Mouse (Mus musculus) heart, embryonic 13.5 days (tissue): ENCODE measurements around the gene Morn1. TPM values are rescaled to one million over a fixed set of nuclear protein-coding genes. Genes with fewer than 3 reads are reported as not detected.

ENCODE experiments used
- ATAC-seq: fragments of 200-750 bp; cut with Nextera tagmentation; 2 replicates; pipeline ENCODE4 v1.8.0; 2017; ENCODE audit warnings: moderate TSS enrichment; ENCODE audit not compliant: insufficient number of reproducible peaks, low FRiP score, low TSS enrichment; ENCODE audit errors: extremely low read depth
- H3K27ac ChIP-seq: fragments of 300-500 bp; sonication (generic); replicated peaks from 2 replicates; pipeline ENCODE4 v1.5.1; 2015; ENCODE audit warnings: moderate library complexity, mild to moderate bottlenecking, inconsistent platforms
- H3K27me3 ChIP-seq: fragments of 300-500 bp; sonication (generic); replicated peaks from 2 replicates; pipeline ENCODE4 v1.6.1; 2015; ENCODE audit warnings: mild to moderate bottlenecking, inconsistent platforms
- H3K36me3 ChIP-seq: fragments of 300-500 bp; sonication (generic); 2 replicates; pipeline ENCODE4 v1.6.1; 2015; ENCODE audit warnings: mild to moderate bottlenecking, inconsistent platforms
- H3K4me1 ChIP-seq: fragments of 300-500 bp; sonication (generic); 2 replicates; pipeline ENCODE4 v1.6.1; 2015; ENCODE audit warnings: inconsistent platforms
- H3K4me2 ChIP-seq: fragments of 300-500 bp; sonication (generic); 2 replicates; pipeline ENCODE4 v1.6.1; 2015; ENCODE audit warnings: inconsistent platforms, mild to moderate bottlenecking, moderate library complexity
- H3K4me3 ChIP-seq: fragments of 300-500 bp; sonication (generic); 2 replicates; pipeline ENCODE4 v1.5.1; 2015; ENCODE audit warnings: moderate library complexity, mild to moderate bottlenecking, inconsistent platforms
- H3K9ac ChIP-seq: fragments of 300-500 bp; sonication (generic); 2 replicates; pipeline ENCODE4 v1.6.1; 2015; ENCODE audit warnings: inconsistent platforms, mild to moderate bottlenecking, moderate library complexity
- H3K9me3 ChIP-seq: fragments of 300-500 bp; sonication (generic); 2 replicates; pipeline ENCODE4 v1.6.1; 2016; ENCODE audit warnings: inconsistent platforms
- WGBS: fragments of 180-500 bp; shearing (Covaris S2); methylation state at CpG from one replicate; pipeline ENCODE4 v1.1.7; 2015; ENCODE audit warnings: mixed read lengths; 5-methylcytosine and 5-hydroxymethylcytosine counted together
- polyA plus RNA-seq: library from polyadenylated mRNA; unstranded; fragments of >200 nt; fragmentation: Nextera tagmentation; extraction: Ambion mirVana; gene quantifications from 2 replicates; pipeline ENCODE4 v1.2.1, GENCODE M21; 2015

Morn1 gene
- polyA plus RNA-seq, 1 experiment from 2014 or later = 2.1 TPM

DNA sequence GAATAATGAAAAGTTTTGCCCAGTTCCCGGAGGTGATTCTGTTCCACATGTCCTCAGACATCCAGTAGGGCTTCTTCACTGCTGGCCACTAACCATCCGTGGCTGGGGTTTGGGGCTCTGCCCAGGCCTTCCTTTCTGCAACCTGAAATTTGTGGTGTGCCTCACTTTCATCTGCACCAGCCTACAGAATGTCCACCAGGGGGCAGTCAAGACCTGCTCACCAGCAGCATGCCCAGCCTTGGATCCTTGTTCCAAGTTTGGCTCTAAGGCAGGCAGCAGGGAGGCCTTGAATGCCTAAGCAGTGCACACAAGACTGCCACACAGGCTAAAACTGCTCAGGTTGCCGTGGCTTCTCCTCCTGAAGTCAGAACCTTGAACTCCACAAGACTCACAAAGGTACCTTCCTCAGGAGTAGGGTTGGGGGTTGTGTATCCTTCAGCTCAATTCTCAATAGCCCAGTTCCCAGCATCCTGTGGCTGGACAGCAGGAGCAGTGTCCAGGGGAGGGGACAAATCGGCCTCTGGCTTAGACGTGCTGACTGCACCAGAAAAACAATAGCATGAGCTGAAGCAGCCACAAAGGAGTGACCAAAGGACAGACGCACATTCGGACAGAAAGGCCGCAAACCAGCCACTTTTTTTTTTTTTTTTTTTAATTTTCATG, 9.0 kb downstream of the Morn1 start:
- no peak overlapping the region for H3K4me2 ChIP-seq
- peaks cover 16% of the 10 kb centered on the region; the same call in 1 of the 2 replicates for H3K4me1 ChIP-seq
- H3K9ac ChIP-seq = peak overlapping the region; percentile 52
- no peaks in the 10 kb centered on the region for H3K9me3 ChIP-seq
- H3K4me3 ChIP-seq = no peak overlapping the region
- H3K27ac ChIP-seq = 0 out of 2 replicates have a peak overlapping the region, but pooled peaks have one; percentile 16
- peak; percentile 38; the same call in 1 of the 2 replicates for ATAC-seq
- peaks cover 6% of the 10 kb centered on the region; the same call in 1 of the 2 replicates for H3K36me3 ChIP-seq
- H3K27me3 ChIP-seq = no peaks in the 10 kb centered on the region
- WGBS = 42% methylated on average over 8 of the region's 8 CpGs

DNA sequence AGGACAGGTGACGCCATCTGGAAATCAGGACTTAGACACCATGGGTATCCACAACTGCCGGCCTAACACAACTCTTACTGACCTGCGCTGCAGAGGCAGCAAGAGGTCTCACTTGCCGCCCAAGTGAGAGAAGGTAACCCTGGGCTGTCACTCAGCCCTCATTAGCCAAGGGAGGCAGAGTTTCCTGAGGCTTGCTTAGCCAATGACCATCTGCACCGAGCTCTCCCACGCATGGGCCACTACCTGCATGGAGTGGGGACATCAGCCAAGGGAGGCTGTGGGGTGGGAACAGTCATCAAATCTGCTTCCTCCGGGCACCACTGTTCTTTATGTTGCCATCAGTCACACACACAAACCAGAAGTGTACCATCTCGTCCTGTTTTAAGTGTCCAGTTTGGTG, 9.6 kb downstream of the Morn1 start:
- no peak overlapping the region for H3K4me2 ChIP-seq
- H3K9me3 ChIP-seq = no peaks in the 10 kb centered on the region
- no peaks in the 10 kb centered on the region for H3K27me3 ChIP-seq
- H3K9ac ChIP-seq = no peak overlapping the region
- ATAC-seq = no peak
- peaks cover 16% of the 10 kb centered on the region; the same call in 1 of the 2 replicates for H3K4me1 ChIP-seq
- WGBS = 86% methylated on average over 8 of the region's 8 CpGs
- H3K4me3 ChIP-seq = no peak overlapping the region
- H3K27ac ChIP-seq = no peak overlapping the region
- peaks cover 2% of the 10 kb centered on the region; the same call in 1 of the 2 replicates for H3K36me3 ChIP-seq

DNA sequence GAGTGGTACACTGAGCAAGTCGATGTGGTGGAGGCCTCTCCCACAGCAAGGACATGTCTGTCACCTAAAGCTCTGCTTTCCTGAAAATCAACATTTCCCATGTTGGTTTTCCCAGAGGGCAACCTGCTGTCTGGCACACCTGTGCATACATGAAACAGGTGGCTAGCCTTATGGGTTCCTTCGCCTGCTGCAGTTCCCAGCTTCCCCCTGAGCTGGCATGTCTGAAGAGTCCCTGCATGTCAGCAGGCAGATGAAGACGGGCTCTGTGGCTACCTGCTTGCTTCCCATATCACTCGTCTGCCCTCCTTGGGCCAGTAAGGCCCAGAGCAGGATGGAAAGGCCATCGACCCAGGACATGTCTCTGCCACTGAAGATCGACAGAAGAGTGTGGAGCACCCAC, 11.1 kb downstream of the Morn1 start:
- Histone ChIP-seq H3K4me2 (no peak overlapping the region), H3K36me3 (no peaks in the 10 kb centered on the region), H3K27ac (no peak overlapping the region), H3K27me3 (no peaks in the 10 kb centered on the region), H3K4me1 (peaks cover 16% of the 10 kb centered on the region; the same call in 1 of the 2 replicates), H3K4me3 (no peak overlapping the region), H3K9me3 (no peaks in the 10 kb centered on the region), H3K9ac (no peak overlapping the region)
- no peak for ATAC-seq
- WGBS = 72% methylated on average over 6 of the region's 6 CpGs

- Histone ChIP-seq H3K4me2 (no peak overlapping the region), H3K9ac (no peak overlapping the region; the same call in 1 of the 2 replicates), H3K9me3 (no peaks in the 10 kb centered on the region), H3K4me3 (no peak overlapping the region), H3K27me3 (no peaks in the 10 kb centered on the region), H3K27ac (no peak overlapping the region), H3K36me3 (no peaks in the 10 kb centered on the region), H3K4me1 (peaks cover 16% of the 10 kb centered on the region; the same call in 1 of the 2 replicates)
- 52% methylated on average over 4 of the region's 4 CpGs for WGBS
- ATAC-seq = no peak
These were observed 12.2 kb downstream of the Morn1 start for GRCm38 (mm10) chr4:155098572-155098971.

GRCm38 (mm10) chr4:155107886-155108285, 21.5 kb downstream of the Morn1 start:
- no peak overlapping the region for H3K9ac ChIP-seq
- H3K9me3 ChIP-seq = no peaks in the 10 kb centered on the region
- no peaks in the 10 kb centered on the region for H3K27me3 ChIP-seq
- WGBS = 70% methylated on average over 4 of the region's 4 CpGs
- H3K4me1 ChIP-seq = 0 out of 2 replicates have a peak, but pooled peaks cover 3% of the 10 kb centered on the region
- no peak overlapping the region for H3K4me2 ChIP-seq
- no peak overlapping the region for H3K27ac ChIP-seq
- no peak for ATAC-seq
- H3K4me3 ChIP-seq = no peak overlapping the region
- H3K36me3 ChIP-seq = no peaks in the 10 kb centered on the region

GRCm38 (mm10) chr4:155109471-155109870, 23.1 kb downstream of the Morn1 start:
- 0 out of 2 replicates have a peak overlapping the region, but pooled peaks have one; percentile 33 for H3K9ac ChIP-seq
- no peak overlapping the region for H3K27ac ChIP-seq

GRCm38 (mm10) chr4:155113766-155114410, 27.5 kb downstream of the Morn1 start:
- 64% methylated on average over 8 of the region's 8 CpGs for WGBS
- Histone ChIP-seq H3K9ac (peak overlapping the region; percentile 54; the same call in 1 of the 2 replicates), H3K36me3 (peaks cover 3% of the 10 kb centered on the region; the same call in 1 of the 2 replicates), H3K4me1 (peaks cover 17% of the 10 kb centered on the region), H3K27me3 (no peaks in the 10 kb centered on the region), H3K9me3 (peaks cover 15% of the 10 kb centered on the region; the same call in 1 of the 2 replicates), H3K27ac (peak overlapping the region; percentile 53; the same call in 1 of the 2 replicates), H3K4me2 (no peak overlapping the region), H3K4me3 (no peak overlapping the region)
- no peak for ATAC-seq

More at GRCm38 (mm10) chr4:155109471-155109870, 23.1 kb downstream of the Morn1 start:
- Histone ChIP-seq H3K36me3 (no peaks in the 10 kb centered on the region), H3K4me1 (peaks cover 13% of the 10 kb centered on the region), H3K4me2 (no peak overlapping the region), H3K27me3 (no peaks in the 10 kb centered on the region), H3K9me3 (no peaks in the 10 kb centered on the region), H3K4me3 (no peak overlapping the region)
- no peak for ATAC-seq
- 67% methylated on average over 5 of the region's 5 CpGs for WGBS

- H3K9ac ChIP-seq = no peak overlapping the region
- H3K36me3 ChIP-seq = peaks cover 3% of the 10 kb centered on the region; the same call in 1 of the 2 replicates
- H3K4me3 ChIP-seq = no peak overlapping the region
- H3K4me1 ChIP-seq = peaks cover 33% of the 10 kb centered on the region
- H3K27me3 ChIP-seq = no peaks in the 10 kb centered on the region
- H3K9me3 ChIP-seq = peaks cover 15% of the 10 kb centered on the region; the same call in 1 of the 2 replicates
- no peak overlapping the region for H3K4me2 ChIP-seq
- WGBS = 80% methylated on average over 4 of the region's 4 CpGs
- H3K27ac ChIP-seq = no peak overlapping the region
- ATAC-seq = no peak
These were observed 30.2 kb downstream of the Morn1 start for GRCm38 (mm10) chr4:155116607-155117006.

GRCm38 (mm10) chr4:155117396-155117978, 31.1 kb downstream of the Morn1 start:
- 78% methylated on average over 6 of the region's 6 CpGs for WGBS
- H3K27ac ChIP-seq = no peak overlapping the region
- peaks cover 42% of the 10 kb centered on the region for H3K4me1 ChIP-seq
- no peak for ATAC-seq
- no peak overlapping the region for H3K9ac ChIP-seq
- H3K27me3 ChIP-seq = no peaks in the 10 kb centered on the region
- peaks cover 15% of the 10 kb centered on the region; the same call in 1 of the 2 replicates for H3K9me3 ChIP-seq
- peaks cover 3% of the 10 kb centered on the region; the same call in 1 of the 2 replicates for H3K36me3 ChIP-seq
- H3K4me2 ChIP-seq = no peak overlapping the region
- no peak overlapping the region for H3K4me3 ChIP-seq

DNA sequence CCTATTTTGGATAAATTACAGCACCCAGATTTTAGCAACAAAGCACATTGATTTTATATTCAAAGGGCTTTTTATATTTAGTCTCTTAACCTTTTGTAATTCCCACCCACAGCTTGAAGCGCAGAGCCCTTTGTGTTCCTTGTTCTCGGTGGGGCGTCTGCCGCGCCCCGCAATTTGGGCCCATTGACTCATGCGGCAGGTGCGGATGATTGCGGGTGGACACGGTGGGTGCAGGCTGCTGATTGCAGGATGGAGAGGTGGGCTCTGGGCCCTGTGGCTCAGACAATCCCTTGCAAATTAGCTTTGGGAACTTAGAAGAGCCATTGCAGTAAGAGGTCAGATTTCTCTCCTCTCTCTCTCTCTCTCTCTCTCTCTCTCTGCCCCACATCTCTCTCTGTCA, 31.9 kb downstream of the Morn1 start:
- H3K27me3 ChIP-seq = no peaks in the 10 kb centered on the region
- peaks cover 49% of the 10 kb centered on the region for H3K4me1 ChIP-seq
- no peak overlapping the region for H3K27ac ChIP-seq
- peaks cover 3% of the 10 kb centered on the region; the same call in 1 of the 2 replicates for H3K36me3 ChIP-seq
- ATAC-seq = no peak
- WGBS = 87% methylated on average over 10 of the region's 10 CpGs
- H3K4me3 ChIP-seq = no peak overlapping the region
- no peak overlapping the region for H3K4me2 ChIP-seq
- H3K9me3 ChIP-seq = peaks cover 15% of the 10 kb centered on the region; the same call in 1 of the 2 replicates
- H3K9ac ChIP-seq = no peak overlapping the region

- Histone ChIP-seq H3K27ac (no peak overlapping the region), H3K4me2 (no peak overlapping the region), H3K9me3 (peaks cover 15% of the 10 kb centered on the region; the same call in 1 of the 2 replicates), H3K4me1 (peaks cover 57% of the 10 kb centered on the region), H3K9ac (no peak overlapping the region), H3K4me3 (no peak overlapping the region), H3K27me3 (no peaks in the 10 kb centered on the region), H3K36me3 (peaks cover 3% of the 10 kb centered on the region; the same call in 1 of the 2 replicates)
- no peak for ATAC-seq
- 87% methylated on average over 7 of the region's 7 CpGs for WGBS
These were observed 33.7 kb downstream of the Morn1 start for GRCm38 (mm10) chr4:155120038-155120437.
